Mouse (Mus musculus) liver, adult 2 months (tissue): ENCODE results near the gene Srsf4. TPM values are rescaled to one million over a fixed set of nuclear protein-coding genes. Genes with fewer than 3 reads are reported as not detected.

Experiments
- DNase-seq: peaks from one replicate; pipeline ENCODE4 v3.0.0-alpha.2; 2011; ENCODE audit warnings: low read depth, low spot score; ENCODE audit errors: extremely low read depth
- H3K27ac ChIP-seq: fragments of 200-500 bp; replicated peaks from 2 replicates; pipeline ENCODE4 v1.5.1; 2012; ENCODE audit warnings: low read depth, mild to moderate bottlenecking, control low read depth, inconsistent platforms, low read length; ENCODE audit not compliant: insufficient read depth
- H3K27me3 ChIP-seq: fragments of 200-500 bp; 2 replicates; pipeline ENCODE4 v1.6.1; 2012; ENCODE audit warnings: mild to moderate bottlenecking, moderate library complexity, low read length, inconsistent platforms; ENCODE audit not compliant: control insufficient read depth, insufficient read depth
- H3K36me3 ChIP-seq: fragments of 200-500 bp; 2 replicates; pipeline ENCODE4 v1.6.1; 2012; ENCODE audit warnings: low read length, inconsistent platforms; ENCODE audit not compliant: control insufficient read depth, insufficient read depth
- H3K4me1 ChIP-seq: fragments of 200-500 bp; 2 replicates; pipeline ENCODE4 v1.6.1; 2011; ENCODE audit warnings: low read length; ENCODE audit not compliant: control insufficient read depth, insufficient read depth
- H3K4me3 ChIP-seq: fragments of 200-500 bp; 2 replicates; pipeline ENCODE4 v1.5.1; 2011; ENCODE audit warnings: low read depth, mild to moderate bottlenecking, control low read depth, low read length, moderate library complexity; ENCODE audit not compliant: insufficient read depth
- H3K79me2 ChIP-seq: fragments of 200-500 bp; 2 replicates; pipeline ENCODE4 v1.6.1; 2012; ENCODE audit warnings: inconsistent platforms, mild to moderate bottlenecking, low read length, moderate library complexity; ENCODE audit not compliant: control insufficient read depth, insufficient read depth
- H3K9ac ChIP-seq: fragments of 200-500 bp; 2 replicates; pipeline ENCODE4 v1.6.1; 2012; ENCODE audit warnings: low read depth, mild to moderate bottlenecking, control low read depth, inconsistent platforms, low read length
- CTCF ChIP-seq: fragments of 200-500 bp; IDR thresholded peaks from 2 replicates; pipeline ENCODE4 v1.5.1; 2011; ENCODE audit warnings: low read depth, low read length, control low read depth
- POLR2A ChIP-seq: fragments of 200-500 bp; IDR thresholded peaks from 2 replicates; pipeline ENCODE4 v1.6.1; 2011; ENCODE audit warnings: low read length, control low read depth; ENCODE audit not compliant: insufficient read depth; ENCODE audit errors: extremely low read depth
- WGBS: fragments of 180-500 bp; shearing (Covaris S2); methylation state at CpG from one replicate; pipeline ENCODE4 v1.1.7; 2018; 5-methylcytosine and 5-hydroxymethylcytosine counted together
- polyA plus RNA-seq: library from polyadenylated mRNA; depleted of rRNA; stranded (reverse); fragments of >200 nt; gene quantifications from 2 replicates; pipeline ENCODE4 v1.2.3, GENCODE M21; 2012
- total RNA-seq: library from RNA; depleted of rRNA; stranded (reverse); fragments of >200 nt; gene quantifications from 2 replicates; pipeline ENCODE4 v1.2.3, GENCODE M21; 2014

The Srsf4 gene
- total and polyA plus RNA-seq, 2 experiments = 15.9 to 19.0 TPM

- 39% methylated on average over 2 of the region's 2 CpGs for WGBS
- peaks cover 49% of the 10 kb centered on the region for H3K79me2 ChIP-seq
- peak; percentile 77 for DNase-seq
- no peaks in the 10 kb centered on the region for H3K27me3 ChIP-seq
- TF ChIP-seq CTCF = no peak
- no peak for TF ChIP-seq POLR2A
- H3K4me1 ChIP-seq = peaks cover 41% of the 10 kb centered on the region
- H3K9ac ChIP-seq = peak overlapping the region; percentile 32; the same call in 1 of the 2 replicates
- no peak overlapping the region for H3K4me3 ChIP-seq
- H3K36me3 ChIP-seq = no peaks in the 10 kb centered on the region
- peak overlapping the region; percentile 41 for H3K27ac ChIP-seq
These were observed 3.4 kb downstream of the Srsf4 start for GRCm38 (mm10) chr4:131876836-131877235.

GRCm38 (mm10) chr4:131879692-131880091 lies 6.3 kb downstream of the Srsf4 start:
- Histone ChIP-seq H3K36me3 (peaks cover 3% of the 10 kb centered on the region), H3K4me1 (peaks cover 57% of the 10 kb centered on the region), H3K27me3 (no peaks in the 10 kb centered on the region), H3K9ac (no peak overlapping the region), H3K27ac (peak overlapping the region; percentile 56; the same call in 1 of the 2 replicates), H3K79me2 (peaks cover 50% of the 10 kb centered on the region), H3K4me3 (no peak overlapping the region)
- TF ChIP-seq CTCF = no peak
- no peak for TF ChIP-seq POLR2A
- no peak for DNase-seq
- 20% methylated on average over 1 of the region's 1 CpGs for WGBS

GRCm38 (mm10) chr4:131881306-131881705 lies 7.9 kb downstream of the Srsf4 start:
- H3K27ac ChIP-seq = no peak overlapping the region; the same call in 1 of the 2 replicates
- H3K4me1 ChIP-seq = peaks cover 59% of the 10 kb centered on the region
- no peak for TF ChIP-seq POLR2A
- TF ChIP-seq CTCF = no peak
- peaks cover 9% of the 10 kb centered on the region for H3K36me3 ChIP-seq
- no peak for DNase-seq
- H3K9ac ChIP-seq = no peak overlapping the region
- H3K79me2 ChIP-seq = peaks cover 58% of the 10 kb centered on the region
- no peaks in the 10 kb centered on the region for H3K27me3 ChIP-seq
- no peak overlapping the region for H3K4me3 ChIP-seq
- WGBS = 69% methylated on average over 7 of the region's 7 CpGs

- Histone ChIP-seq H3K27me3 (no peaks in the 10 kb centered on the region), H3K4me1 (peaks cover 64% of the 10 kb centered on the region), H3K79me2 (peaks cover 54% of the 10 kb centered on the region), H3K27ac (peak overlapping the region; percentile 40), H3K9ac (no peak overlapping the region), H3K36me3 (peaks cover 11% of the 10 kb centered on the region), H3K4me3 (no peak overlapping the region)
- DNase-seq = no peak
- WGBS = 59% methylated on average over 6 of the region's 6 CpGs
- TF ChIP-seq CTCF (no peak), POLR2A (no peak)
These were observed 10.2 kb downstream of the Srsf4 start for GRCm38 (mm10) chr4:131883571-131883970.

GRCm38 (mm10) chr4:131885376-131885775 lies 12.0 kb downstream of the Srsf4 start:
- DNase-seq = no peak
- Histone ChIP-seq H3K4me1 (peaks cover 63% of the 10 kb centered on the region), H3K36me3 (peaks cover 11% of the 10 kb centered on the region), H3K9ac (no peak overlapping the region), H3K79me2 (peaks cover 44% of the 10 kb centered on the region), H3K27ac (peak overlapping the region; percentile 92), H3K27me3 (no peaks in the 10 kb centered on the region), H3K4me3 (no peak overlapping the region)
- no peak for TF ChIP-seq CTCF
- TF ChIP-seq POLR2A = no peak
- WGBS = 78% methylated on average over 6 of the region's 6 CpGs

- Histone ChIP-seq H3K27ac (peak overlapping the region; percentile 71), H3K79me2 (peaks cover 30% of the 10 kb centered on the region), H3K36me3 (peaks cover 33% of the 10 kb centered on the region), H3K27me3 (no peaks in the 10 kb centered on the region), H3K4me1 (peaks cover 48% of the 10 kb centered on the region), H3K4me3 (no peak overlapping the region), H3K9ac (no peak overlapping the region)
- WGBS = 16% methylated on average over 1 of the region's 1 CpGs
- no peak for DNase-seq
- no peak for TF ChIP-seq CTCF
- TF ChIP-seq POLR2A = no peak
These were observed 15.1 kb downstream of the Srsf4 start for GRCm38 (mm10) chr4:131888564-131888963.
